Mouse (Mus musculus): Measurements from ENCODE around the gene Gm45234. TPM values are rescaled to one million over a fixed set of nuclear protein-coding genes. Genes with fewer than 3 reads are reported as not detected.

Gm45234 gene
- total and polyA plus RNA-seq, 2 experiments from 2014 or later: 0.11 TPM; not detected in 1

GRCm38 (mm10) chr6:124711824-124712782, 43.7 kb downstream of the Gm45234 start, which contains the start of the genes Emg1 and Phb2:
TSS of gene Emg1 (minus strand) at chr6:124712178.
TSS of gene Phb2 (plus strand) at chr6:124712336.
- peak; percentile 25 for TF ChIP-seq CTCF (IDR thresholded peaks at IDR 0.05; ENCODE audit: low read depth)
- Histone ChIP-seq H3K9me3 (ENCODE audit: low read length) (no peaks in the 10 kb centered on the region), H3K4me2 (ENCODE audit: low read depth) (peak within 1 kb of the TSS; percentile 68), H3K36me3 (ENCODE audit: insufficient read depth) (peaks cover 34% of the 10 kb centered on the region), H3K4me3 (ENCODE audit: low read depth, low read length) (peak within 1 kb of the TSS; percentile 78), H3K9ac (peak within 1 kb of the TSS; percentile 89), H3K4me1 (ENCODE audit: insufficient read depth) (peaks cover 26% of the 10 kb centered on the region), H3K27me3 (ENCODE audit: insufficient read depth, low read length) (no peaks in the 10 kb centered on the region), H3K27ac (ENCODE audit: low read depth, low read length) (peak within 1 kb of the TSS; percentile 83)
- DNase-seq (peak; percentile 98), ATAC-seq (peak; percentile 98)
- WGBS: under 1% methylated on average over 73 of the region's 76 CpGs

- no peaks in the 10 kb centered on the region for H3K27me3 ChIP-seq (ENCODE audit: insufficient read depth, low read length)
- DNase-seq (no peak), ATAC-seq (no peak)
- peaks cover 33% of the 10 kb centered on the region for H3K36me3 ChIP-seq (ENCODE audit: insufficient read depth)
- no peak for TF ChIP-seq CTCF (IDR thresholded peaks at IDR 0.05; ENCODE audit: low read depth)
- peaks cover 25% of the 10 kb centered on the region for H3K4me1 ChIP-seq (ENCODE audit: insufficient read depth)
- H3K4me3 ChIP-seq (ENCODE audit: low read depth, low read length): no peak overlapping the region
- no peak overlapping the region for H3K4me2 ChIP-seq (ENCODE audit: low read depth)
- H3K27ac ChIP-seq (ENCODE audit: low read depth, low read length): no peak overlapping the region
- H3K9me3 ChIP-seq (ENCODE audit: low read length): no peaks in the 10 kb centered on the region
- no peak overlapping the region for H3K9ac ChIP-seq
- WGBS: 93% methylated on average over 10 of the region's 10 CpGs
Measured at GRCm38 (mm10) chr6:124708289-124708889, 47.4 kb downstream of the Gm45234 start.

GRCm38 (mm10) chr6:124706061-124706627, 49.7 kb downstream of the Gm45234 start:
- TF ChIP-seq CTCF (IDR thresholded peaks at IDR 0.05; ENCODE audit: low read depth): no peak
- DNase-seq (no peak), ATAC-seq (no peak)
- H3K4me3 ChIP-seq (ENCODE audit: low read depth, low read length): no peak overlapping the region
- no peak overlapping the region for H3K4me2 ChIP-seq (ENCODE audit: low read depth)
- no peaks in the 10 kb centered on the region for H3K9me3 ChIP-seq (ENCODE audit: low read length)
- no peak overlapping the region for H3K27ac ChIP-seq (ENCODE audit: low read depth, low read length)
- H3K4me1 ChIP-seq (ENCODE audit: insufficient read depth): peaks cover 18% of the 10 kb centered on the region
- H3K9ac ChIP-seq: no peak overlapping the region
- WGBS: 84% methylated on average over 5 of the region's 5 CpGs
- no peaks in the 10 kb centered on the region for H3K27me3 ChIP-seq (ENCODE audit: insufficient read depth, low read length)
- peaks cover 55% of the 10 kb centered on the region for H3K36me3 ChIP-seq (ENCODE audit: insufficient read depth)

GRCm38 (mm10) chr6:124704417-124704816, 51.4 kb downstream of the Gm45234 start:
- DNase-seq: no peak
- Histone ChIP-seq H3K27me3 (ENCODE audit: insufficient read depth, low read length) (no peaks in the 10 kb centered on the region), H3K4me3 (ENCODE audit: low read depth, low read length) (no peak overlapping the region), H3K27ac (ENCODE audit: low read depth, low read length) (no peak overlapping the region), H3K4me1 (ENCODE audit: insufficient read depth) (0 out of 2 replicates have a peak, but pooled peaks cover 4% of the 10 kb centered on the region), H3K36me3 (ENCODE audit: insufficient read depth) (peaks cover 71% of the 10 kb centered on the region), H3K9ac (no peak overlapping the region), H3K9me3 (ENCODE audit: low read length) (no peaks in the 10 kb centered on the region), H3K4me2 (ENCODE audit: low read depth) (no peak overlapping the region)
- 93% methylated on average over 2 of the region's 2 CpGs for WGBS
- ATAC-seq: no peak
- no peak for TF ChIP-seq CTCF (IDR thresholded peaks at IDR 0.05; ENCODE audit: low read depth)

GRCm38 (mm10) chr6:124703789-124704188, 52.0 kb downstream of the Gm45234 start:
- ATAC-seq (no peak), DNase-seq (no peak)
- Histone ChIP-seq H3K27ac (ENCODE audit: low read depth, low read length) (no peak overlapping the region), H3K9me3 (ENCODE audit: low read length) (no peaks in the 10 kb centered on the region), H3K9ac (no peak overlapping the region), H3K27me3 (ENCODE audit: insufficient read depth, low read length) (no peaks in the 10 kb centered on the region), H3K4me2 (ENCODE audit: low read depth) (no peak overlapping the region), H3K4me3 (ENCODE audit: low read depth, low read length) (no peak overlapping the region), H3K36me3 (ENCODE audit: insufficient read depth) (peaks cover 71% of the 10 kb centered on the region), H3K4me1 (ENCODE audit: insufficient read depth) (no peaks in the 10 kb centered on the region)
- TF ChIP-seq CTCF (IDR thresholded peaks at IDR 0.05; ENCODE audit: low read depth): no peak
- 76% methylated on average over 7 of the region's 7 CpGs for WGBS

GRCm38 (mm10) chr6:124702784-124703103, 53.1 kb downstream of the Gm45234 start:
- WGBS: 54% methylated on average over 3 of the region's 3 CpGs
- peaks cover 71% of the 10 kb centered on the region for H3K36me3 ChIP-seq (ENCODE audit: insufficient read depth)

More at GRCm38 (mm10) chr6:124702784-124703103, 53.1 kb downstream of the Gm45234 start:
- Histone ChIP-seq H3K4me3 (ENCODE audit: low read depth, low read length) (no peak overlapping the region), H3K9ac (no peak overlapping the region), H3K4me1 (ENCODE audit: insufficient read depth) (no peaks in the 10 kb centered on the region), H3K9me3 (ENCODE audit: low read length) (no peaks in the 10 kb centered on the region), H3K27me3 (ENCODE audit: insufficient read depth, low read length) (no peaks in the 10 kb centered on the region), H3K27ac (ENCODE audit: low read depth, low read length) (no peak overlapping the region), H3K4me2 (ENCODE audit: low read depth) (no peak overlapping the region)
- TF ChIP-seq CTCF (IDR thresholded peaks at IDR 0.05; ENCODE audit: low read depth): peak; percentile 83
- peak; percentile 79 for ATAC-seq
- peak; percentile 59 for DNase-seq

Data from forebrain, postnatal 0 days (tissue).